Mouse (Mus musculus): ENCODE data around the gene Mterf4.

Mterf4 gene

GRCm38 (mm10) chr1:93268246-93268645, 37.5 kb downstream of the Mterf4 start:
- no peak for DNase-seq (ENCODE audit: low read depth in 1 of 2, low spot score in 2 of 2)

- no peak for DNase-seq (ENCODE audit: low read depth in 1 of 2, low spot score in 2 of 2)
Measured at GRCm38 (mm10) chr1:93267207-93267606, 38.5 kb downstream of the Mterf4 start.

DNA sequence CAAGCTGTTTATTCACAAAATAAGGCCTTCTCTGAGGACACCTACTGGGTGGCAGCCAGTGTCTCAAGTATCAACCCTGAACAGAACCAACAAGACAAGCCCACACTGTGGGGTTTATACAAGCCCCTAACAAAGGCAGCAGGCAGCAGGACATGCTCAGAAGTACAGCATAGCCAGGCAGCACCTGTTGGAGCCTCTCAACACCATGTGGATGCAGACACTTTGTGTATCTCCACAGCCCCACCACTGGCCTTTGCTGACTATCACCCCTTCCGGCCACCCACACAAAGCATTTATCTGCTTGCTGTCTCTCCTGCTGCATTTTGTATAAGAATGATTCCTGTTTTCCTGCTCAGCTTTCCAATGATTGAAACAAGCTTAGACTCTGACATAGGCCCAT, 48.2 kb downstream of the Mterf4 start:
- DNase-seq (ENCODE audit: low read depth in 1 of 2, low spot score in 2 of 2): no peak

GRCm38 (mm10) chr1:93255761-93256160, 50.0 kb downstream of the Mterf4 start:
- DNase-seq (ENCODE audit: low read depth in 1 of 2, low spot score in 2 of 2): no peak

DNA sequence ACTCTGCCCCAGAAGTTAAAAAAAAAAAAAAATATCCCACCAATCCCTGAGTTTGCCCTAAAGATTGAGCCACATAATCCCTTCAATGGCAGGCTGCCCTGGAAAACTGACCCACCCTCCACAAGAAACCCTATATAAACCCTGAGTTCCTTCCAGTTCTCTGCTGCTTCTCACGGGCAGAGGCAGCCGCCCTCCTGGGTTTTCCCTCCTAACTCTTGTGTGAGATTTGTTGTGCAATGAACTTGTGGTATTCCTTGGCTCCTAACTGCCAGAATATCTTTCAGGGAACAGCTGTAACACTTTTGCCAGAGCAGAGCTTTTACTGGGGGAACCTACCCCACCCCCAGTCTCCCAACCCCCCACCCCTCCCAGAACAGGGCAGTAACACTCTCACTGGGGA, 53.1 kb downstream of the Mterf4 start:
- no peak for DNase-seq (ENCODE audit: low read depth in 1 of 2, low spot score in 2 of 2)
